Mouse (Mus musculus) lung, postnatal 0 days (tissue): ENCODE results near the gene Tango6.

ENCODE experiments used
- CTCF ChIP-seq: IDR thresholded peaks from 2 replicates; pipeline ENCODE4 v1.5.1; 2016; ENCODE audit warnings: antibody characterized with exemption, mild to moderate bottlenecking
- EP300 ChIP-seq: IDR thresholded peaks from 2 replicates; pipeline ENCODE4 v1.6.1; 2016; ENCODE audit warnings: antibody characterized with exemption, mild to moderate bottlenecking, control low read depth

GRCm38 (mm10) chr8:106838803-106839202 is 155.9 kb downstream of the Tango6 start:
- no peak for TF ChIP-seq CTCF
- TF ChIP-seq EP300, result no peak
